Mouse (Mus musculus) G1E (cell line): ENCODE data around the gene Prl3d2.
"Not testable (repeated sequence)": the region's sequence is repeated elsewhere in the genome, so short reads cannot be mapped to it uniquely, and the experiment has no call there.

Source experiments
- CTCF ChIP-seq: IDR thresholded peaks from 2 replicates; pipeline ENCODE4 v1.5.1; 2012; ENCODE audit warnings: low read depth, low read length, inconsistent platforms, mixed read lengths
- GATA2 ChIP-seq: IDR thresholded peaks from 2 replicates; pipeline ENCODE4 v1.6.1; 2012; ENCODE audit warnings: low read depth, low read length, inconsistent platforms, borderline replicate concordance
- POLR2AphosphoS5 ChIP-seq: IDR thresholded peaks from 2 replicates; pipeline ENCODE4 v1.6.1; 2012; ENCODE audit warnings: low read depth, low read length, inconsistent platforms; ENCODE audit not compliant: insufficient replicate concordance
- TAL1 ChIP-seq: conservative IDR thresholded peaks from 2 replicates; pipeline ENCODE4 v1.6.1; 2012; ENCODE audit warnings: low read depth, low read length, inconsistent platforms, mixed read lengths

- not testable (repeated sequence) for TF ChIP-seq CTCF, GATA2, POLR2AphosphoS5, TAL1
Observed at GRCm38 (mm10) chr13:27156490-27156889, 35.0 kb downstream of the Prl3d2 start, which contains the start of gene Prl3d3.
